Mouse (Mus musculus): ENCODE results near the gene Pbld2. TPM values are rescaled to one million over a fixed set of nuclear protein-coding genes. Genes with fewer than 3 reads are reported as not detected.
"Not testable (repeated sequence)": the region's sequence is repeated elsewhere in the genome, so short reads cannot be mapped to it uniquely, and the experiment has no call there.

The Pbld2 gene
- total RNA-seq, 2 experiments from 2014 or later: 2.1 to 2.4 TPM

DNA sequence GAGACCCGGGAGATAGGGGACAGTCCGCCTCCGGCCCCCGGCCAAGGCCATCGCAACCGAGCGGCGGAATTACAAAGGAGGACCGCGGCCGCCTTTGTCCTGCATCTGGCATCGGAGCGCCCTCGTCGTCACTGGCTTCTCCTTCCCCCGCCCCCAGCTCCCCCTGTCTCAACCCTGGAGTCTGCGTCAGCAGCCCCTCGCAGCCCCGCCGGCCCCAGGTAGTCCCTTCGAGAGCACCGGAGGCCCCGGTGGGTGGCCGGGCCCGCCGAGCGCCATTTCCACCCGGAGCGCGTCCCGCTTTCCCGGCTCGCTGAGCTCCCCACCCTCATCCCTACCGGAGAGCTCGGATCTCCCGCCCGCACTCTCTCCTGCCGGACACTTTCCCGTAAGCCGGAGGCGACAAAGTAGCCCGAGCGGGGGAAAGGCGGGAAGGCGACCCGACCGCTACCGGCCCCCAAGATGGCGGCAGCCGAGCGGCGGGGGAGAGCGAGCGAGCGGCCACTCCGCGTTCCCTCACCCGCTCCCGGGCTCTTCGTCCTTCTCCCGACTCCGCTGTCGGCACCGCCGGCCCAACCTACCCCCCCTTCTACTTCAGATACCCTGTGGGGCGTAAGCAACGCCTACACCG lies 880 bp upstream of the Pbld2 start:
- intact Hi-C loops (cut with DNase I): loop anchor here (2.0 to 10.0 kb wide), 5 partner anchors 42 to 354 kb away; partner anchors contain the start of genes Herc4 and Rufy2
- DNase-seq (ENCODE audit: low spot score in 2 of 2): peak; percentile 58 to 63

DNA sequence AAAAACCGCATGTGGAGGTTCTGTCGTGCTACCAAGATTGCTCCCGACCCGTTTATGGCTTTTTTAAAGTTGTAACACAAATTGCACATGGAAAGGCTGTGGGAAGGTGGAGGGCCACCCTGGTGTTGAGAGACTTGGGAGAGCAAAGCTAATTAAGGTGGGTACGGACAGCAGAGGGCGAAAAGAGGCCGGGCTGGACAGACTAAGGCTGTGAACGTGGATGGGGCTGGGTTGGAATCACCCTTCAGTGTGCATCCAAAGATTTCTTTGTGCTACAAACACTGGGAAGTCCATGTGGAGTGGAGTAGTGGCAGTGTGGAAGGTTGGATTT lies 430 bp downstream of the Pbld2 start:
- intact Hi-C loops (cut with DNase I): loop anchor here (2.0 to 10.0 kb wide), 5 partner anchors 40 to 353 kb away; partner anchors contain the start of gene Herc4
- DNase-seq (ENCODE audit: low spot score in 2 of 2): peak in 1 of 2 experiments; percentile 67

DNA sequence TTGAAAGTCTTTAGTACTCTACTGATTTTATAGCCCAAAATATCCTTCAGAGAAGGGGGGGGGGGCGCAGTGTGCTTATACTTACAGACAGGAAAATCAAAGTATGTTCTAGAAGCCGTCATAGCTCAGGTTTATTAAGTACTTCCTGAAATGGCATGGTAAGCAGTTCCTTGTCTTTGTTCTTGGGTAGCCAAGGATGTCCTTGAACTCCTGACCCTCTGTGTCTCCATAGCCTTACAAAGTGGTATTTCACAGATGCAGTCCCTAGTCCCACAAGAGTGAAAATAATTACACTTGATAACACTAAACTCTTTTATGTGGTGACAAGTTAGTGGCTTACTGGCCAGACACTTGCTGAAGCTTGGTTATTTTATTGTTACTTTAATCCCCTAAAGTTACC lies 901 bp downstream of the Pbld2 start:
- intact Hi-C loops (cut with DNase I): loop anchor here (2.0 to 10.0 kb wide), 2 partner anchors 40 to 90 kb away; no protein-coding TSS in a partner anchor
- DNase-seq (ENCODE audit: low spot score in 2 of 2): no peak

DNA sequence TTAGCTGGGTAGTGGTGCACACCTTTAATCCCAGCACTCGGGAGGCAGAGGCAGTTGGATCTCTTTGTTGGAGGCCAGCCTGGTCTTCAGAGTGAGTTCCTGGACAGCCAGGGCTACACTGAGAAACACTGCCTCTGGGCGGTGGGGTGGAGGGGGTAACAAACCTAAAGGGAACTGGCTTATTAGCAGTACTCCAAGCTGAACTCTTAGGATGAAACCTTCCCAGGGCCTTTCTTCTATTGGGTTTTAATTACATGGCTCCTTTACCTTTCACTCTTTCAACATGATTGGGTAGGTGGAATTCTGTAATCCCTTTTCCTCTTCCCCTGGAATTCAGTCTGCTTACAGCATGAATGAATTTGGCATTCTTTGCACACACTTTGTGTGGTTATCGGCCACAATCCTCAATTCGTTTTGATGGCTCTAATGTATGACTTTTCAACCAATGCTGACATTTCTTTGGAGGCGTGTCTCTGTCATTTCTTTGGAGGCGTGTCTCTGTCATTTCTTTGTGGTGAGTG lies 1.4 kb downstream of the Pbld2 start:
- no peak for DNase-seq (ENCODE audit: low spot score in 2 of 2)
- intact Hi-C loops (cut with DNase I): loop anchor here (2.0 to 10.0 kb wide), 2 partner anchors 39 to 89 kb away; no protein-coding TSS in a partner anchor

DNA sequence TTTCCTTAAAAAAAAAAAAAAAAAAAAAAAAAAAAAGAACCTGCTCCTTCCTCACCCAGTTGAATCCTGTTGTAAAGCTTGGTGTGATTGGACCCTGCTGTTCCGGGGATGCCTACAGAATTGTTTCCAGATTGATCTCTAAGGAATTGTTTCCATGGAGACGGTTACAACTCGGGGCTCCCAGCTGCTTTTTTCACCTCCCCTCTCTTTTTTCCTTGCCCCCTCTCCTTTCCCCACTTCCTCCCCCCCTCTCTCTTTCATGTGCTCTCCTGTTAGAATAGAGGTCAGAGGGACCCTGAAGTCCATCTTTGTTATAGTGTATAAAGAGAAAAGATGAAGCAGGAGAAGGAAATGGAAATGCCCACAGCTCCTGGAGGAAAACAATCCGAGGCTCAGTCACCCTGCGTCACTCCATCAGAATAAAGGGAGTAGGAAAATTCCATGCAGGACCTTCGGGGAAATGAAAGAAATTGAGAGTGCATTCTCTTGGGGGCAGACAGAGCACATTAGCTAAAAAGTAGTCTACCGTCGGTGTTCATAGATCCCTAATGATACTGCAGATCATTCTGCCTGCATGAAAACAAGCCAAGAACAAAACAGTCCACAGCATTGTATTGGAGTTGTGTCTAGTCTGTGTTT lies 2.2 kb downstream of the Pbld2 start:
- no peak for DNase-seq (ENCODE audit: low spot score in 2 of 2)
- intact Hi-C loops (cut with DNase I): loop anchor here (10.0 kb wide), 1 partner anchor 89 kb away; no protein-coding TSS in a partner anchor

DNA sequence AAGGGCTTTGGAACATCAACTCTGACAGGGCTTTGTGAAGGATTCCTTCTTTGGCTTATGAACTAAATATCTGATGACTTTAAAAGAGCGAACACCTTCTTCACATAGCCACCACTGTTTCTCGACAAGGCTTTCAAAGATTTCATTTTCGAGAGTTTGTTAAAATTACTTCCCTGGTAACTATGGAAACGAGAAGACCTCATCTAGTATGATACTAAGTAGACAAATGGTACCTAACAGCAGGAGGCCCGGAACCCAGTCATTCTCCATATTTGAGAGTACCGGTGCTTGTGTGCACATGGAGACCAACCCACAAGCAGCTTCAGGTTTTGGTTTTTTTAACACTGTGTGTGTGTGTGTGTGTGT lies 2.7 kb downstream of the Pbld2 start:
- intact Hi-C loops (cut with DNase I): loop anchor here (10.0 kb wide), 1 partner anchor 88 kb away; no protein-coding TSS in a partner anchor

DNA sequence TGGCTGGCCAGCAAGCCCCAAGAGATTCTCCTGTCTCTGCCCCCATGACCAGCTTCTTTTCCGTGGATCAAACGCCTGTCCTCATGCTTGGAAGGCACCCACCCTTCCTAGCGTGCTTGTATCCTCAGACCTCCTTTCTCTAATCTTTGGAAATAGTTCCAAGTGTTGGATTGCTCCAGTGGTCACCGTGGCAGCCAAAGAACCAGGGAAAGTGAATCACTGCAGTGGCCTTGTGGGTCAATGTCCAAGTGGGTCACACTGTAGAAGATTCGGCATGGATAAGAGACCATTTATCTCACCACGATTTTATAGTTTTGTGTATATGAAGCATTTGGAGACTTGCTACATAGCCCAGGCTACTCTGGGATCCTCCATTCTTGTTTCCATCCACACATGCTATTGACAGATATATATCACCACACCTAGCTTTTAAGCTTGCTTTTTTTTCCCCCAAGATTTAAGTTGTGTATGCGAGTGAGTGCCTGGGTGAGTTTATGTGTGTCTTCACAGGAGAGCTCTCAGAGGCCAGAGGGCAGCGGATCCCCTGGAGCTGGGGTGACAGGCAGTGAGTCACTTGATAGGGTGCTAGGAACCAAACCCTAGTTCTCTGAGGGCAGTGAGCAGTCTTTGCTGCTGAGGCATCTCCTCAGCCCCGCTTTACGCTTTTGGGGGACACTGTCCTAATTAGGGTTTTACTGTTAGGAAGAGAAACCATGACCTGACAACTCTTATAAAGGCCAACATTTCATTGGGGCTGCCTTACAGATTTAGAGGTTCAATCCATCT lies 3.5 kb downstream of the Pbld2 start:
- intact Hi-C loops (cut with DNase I): loop anchor here (10.0 kb wide), 1 partner anchor 87 kb away; no protein-coding TSS in a partner anchor
- no peak for DNase-seq (ENCODE audit: low spot score in 2 of 2)

More for the DNA sequence above, 2.7 kb downstream of the Pbld2 start:
- no peak for DNase-seq (ENCODE audit: low spot score in 2 of 2)

DNA sequence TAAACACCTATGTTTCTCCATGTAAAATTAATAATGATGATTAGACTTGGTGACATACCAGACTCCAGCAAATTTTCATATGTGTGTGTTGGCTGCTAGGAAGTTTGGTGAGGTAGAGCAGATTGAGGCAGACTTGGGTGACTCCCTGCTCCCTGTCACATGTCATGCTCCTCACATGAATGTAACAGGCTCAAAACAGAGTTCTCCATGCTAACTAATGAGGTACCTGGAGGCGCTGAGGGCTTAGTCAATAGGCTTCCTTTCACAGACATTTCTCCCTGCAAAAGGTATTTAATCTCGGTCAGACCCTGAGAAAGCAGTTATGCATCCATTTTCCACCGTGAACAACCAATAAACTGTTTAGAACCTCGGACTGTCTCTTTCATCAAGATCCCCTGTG lies 4.3 kb downstream of the Pbld2 start:
- intact Hi-C loops (cut with DNase I): loop anchor here (10.0 kb wide), 1 partner anchor 86 kb away; no protein-coding TSS in a partner anchor

DNA sequence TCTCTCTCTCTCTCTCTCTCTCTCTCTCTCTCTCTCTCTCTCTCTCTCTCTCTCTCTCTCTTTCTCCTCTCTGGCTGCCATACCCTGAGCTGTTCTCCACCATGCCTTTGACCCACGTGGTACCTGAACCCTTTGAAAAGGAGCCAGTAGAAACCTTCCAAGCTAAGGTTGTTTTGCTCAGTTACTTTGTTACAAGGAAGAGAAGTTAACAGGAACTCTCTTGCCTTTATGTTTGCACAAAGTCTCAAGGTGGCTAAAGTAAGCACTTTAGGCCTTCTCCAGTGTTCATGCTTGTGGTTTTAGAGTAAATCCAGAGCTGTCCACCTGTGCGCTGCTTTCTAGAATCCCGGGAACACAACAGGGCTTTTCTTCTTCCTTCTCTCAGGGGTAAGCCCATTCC lies 8.2 kb downstream of the Pbld2 start:
- intact Hi-C loops (cut with DNase I): no loop called here
- DNase-seq (ENCODE audit: low spot score in 2 of 2): no peak

More for the DNA sequence above, 4.3 kb downstream of the Pbld2 start:
- DNase-seq (ENCODE audit: low spot score in 2 of 2): no peak

DNA sequence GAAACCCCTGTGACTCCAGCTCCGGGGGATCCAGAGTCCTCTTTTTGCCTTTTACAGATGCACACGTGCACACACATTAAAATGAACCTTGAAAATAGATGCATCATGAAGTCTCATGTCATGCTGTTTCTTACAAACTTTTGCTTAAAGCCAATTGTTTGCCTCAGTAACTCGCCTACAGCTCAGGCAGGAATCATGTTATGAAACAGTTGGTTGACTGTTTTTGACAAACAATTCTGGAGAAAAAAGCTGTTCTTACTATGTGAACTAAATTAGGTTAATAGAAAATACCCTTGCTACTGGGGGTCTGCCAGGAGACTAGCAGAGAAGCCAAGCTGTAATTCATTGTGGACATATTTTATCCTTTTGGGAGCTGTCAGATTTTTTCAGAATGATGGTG lies 8.8 kb downstream of the Pbld2 start:
- intact Hi-C loops (cut with DNase I): no loop called here
- no peak for DNase-seq (ENCODE audit: low spot score in 2 of 2)

DNA sequence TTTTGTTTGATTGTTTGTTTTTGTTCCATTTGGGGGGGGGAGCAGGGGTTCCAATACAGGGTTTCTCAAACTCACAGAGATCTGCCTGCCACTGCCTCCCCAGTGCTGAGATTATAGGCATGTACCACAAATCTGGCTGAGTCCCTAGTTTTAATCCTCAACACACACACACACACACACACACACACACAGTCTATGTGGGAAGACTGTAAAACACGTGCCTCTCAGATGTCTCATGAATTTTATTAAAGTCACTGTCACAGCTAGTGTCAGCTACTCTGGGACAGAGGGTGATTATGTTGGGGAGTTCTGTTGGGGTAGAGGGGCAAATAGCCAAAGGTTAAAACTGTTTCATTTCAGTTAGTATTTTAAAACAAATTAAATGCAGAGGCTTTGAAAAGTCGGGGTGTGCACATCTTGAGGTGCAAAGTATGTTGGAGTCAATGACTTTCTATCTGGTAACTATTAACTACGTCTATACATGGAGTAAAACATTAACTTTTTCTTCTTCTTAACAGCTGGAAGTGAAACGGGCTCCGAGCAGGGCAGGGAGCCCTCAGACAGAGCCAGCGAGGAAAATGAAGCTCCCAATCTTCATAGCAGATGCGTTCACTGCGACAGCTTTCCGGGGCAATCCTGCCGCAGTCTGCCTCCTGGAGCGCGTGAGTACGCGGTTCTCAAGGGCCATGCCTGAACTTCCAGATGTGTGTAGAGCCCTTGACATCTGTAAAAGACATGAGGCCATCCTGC lies 14.6 kb downstream of the Pbld2 start:
- intact Hi-C loops (cut with DNase I): no loop called here
- DNase-seq (ENCODE audit: low spot score in 2 of 2): no peak

DNA sequence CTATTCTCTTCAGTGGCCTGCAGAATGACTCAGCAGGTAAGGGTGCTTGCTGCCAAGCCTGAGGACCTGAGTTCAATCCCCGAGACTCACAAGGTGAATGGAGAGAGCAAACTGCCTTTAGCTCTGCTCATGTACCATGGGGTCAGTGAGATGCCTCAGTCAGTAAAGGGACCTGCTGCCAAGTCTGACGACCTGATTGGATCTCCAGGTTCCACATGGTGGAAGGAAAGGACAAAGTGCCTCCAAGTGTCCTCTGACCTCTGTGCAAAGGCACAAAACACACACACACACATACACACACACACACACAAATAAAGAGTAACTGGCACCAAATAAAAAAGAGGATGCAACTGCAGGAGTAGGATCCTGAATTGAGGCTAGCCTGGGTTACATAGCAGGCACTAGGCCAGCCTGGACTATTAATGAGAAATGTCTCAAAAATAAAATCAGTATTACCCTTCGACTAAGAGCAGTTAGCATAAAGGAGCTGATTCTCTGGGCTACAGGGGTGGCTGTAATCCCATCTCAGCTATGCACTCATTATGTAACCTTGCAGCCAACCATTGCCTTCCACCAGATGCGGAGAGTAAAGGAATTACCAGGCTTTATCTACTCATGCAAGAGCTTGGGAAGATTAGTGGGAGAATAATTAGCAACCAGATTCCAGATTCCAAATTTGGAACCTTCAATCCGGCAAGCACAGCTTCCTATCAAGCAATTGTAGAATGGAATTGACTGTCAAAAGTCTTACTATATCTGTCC lies 15.9 kb downstream of the Pbld2 start:
- intact Hi-C loops (cut with DNase I): no loop called here
- no peak for DNase-seq (ENCODE audit: low spot score in 2 of 2)

DNA sequence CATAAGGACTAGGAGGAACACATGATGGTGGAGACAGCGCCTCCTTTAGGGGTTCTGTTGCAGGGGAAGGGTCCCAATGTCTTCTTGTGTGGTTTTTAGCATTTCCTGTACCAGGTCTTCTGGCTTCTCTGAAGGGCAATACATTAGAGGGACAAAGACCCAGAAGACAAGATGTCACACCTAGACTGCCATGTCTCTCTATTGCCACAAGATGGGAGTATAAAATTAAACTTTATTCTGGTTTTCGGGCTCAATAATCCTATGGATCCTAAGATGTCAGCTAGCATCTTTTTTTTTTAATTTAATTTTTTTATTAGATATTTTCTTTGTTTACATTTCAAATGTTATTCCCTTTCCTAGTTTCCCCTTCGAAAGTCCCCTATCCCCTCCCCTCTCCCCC lies 19.0 kb downstream of the Pbld2 start:
- intact Hi-C loops (cut with DNase I): no loop called here
- no peak for DNase-seq (ENCODE audit: low spot score in 2 of 2)

DNA sequence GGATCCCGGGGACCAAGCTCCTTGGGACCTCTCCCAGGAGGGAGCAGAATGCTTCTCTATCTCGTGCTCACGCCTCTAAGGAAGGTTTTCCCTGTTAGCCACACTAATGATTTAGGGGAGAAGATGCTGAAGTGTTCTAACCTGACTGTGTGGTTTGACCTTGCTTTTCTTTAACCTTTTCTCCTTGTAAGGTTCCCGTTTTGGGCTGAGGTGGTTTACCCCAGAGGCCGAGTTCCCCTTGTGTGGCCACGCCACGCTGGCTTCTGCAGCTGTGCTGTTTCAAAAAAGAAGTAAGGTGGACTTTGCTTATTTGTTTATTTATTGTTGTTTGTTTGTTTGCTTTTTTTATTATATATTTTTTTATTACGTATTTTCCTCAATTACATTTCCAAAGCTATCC lies 23.6 kb downstream of the Pbld2 start:
- no peak for DNase-seq (ENCODE audit: low spot score in 2 of 2)
- intact Hi-C loops (cut with DNase I): no loop called here

DNA sequence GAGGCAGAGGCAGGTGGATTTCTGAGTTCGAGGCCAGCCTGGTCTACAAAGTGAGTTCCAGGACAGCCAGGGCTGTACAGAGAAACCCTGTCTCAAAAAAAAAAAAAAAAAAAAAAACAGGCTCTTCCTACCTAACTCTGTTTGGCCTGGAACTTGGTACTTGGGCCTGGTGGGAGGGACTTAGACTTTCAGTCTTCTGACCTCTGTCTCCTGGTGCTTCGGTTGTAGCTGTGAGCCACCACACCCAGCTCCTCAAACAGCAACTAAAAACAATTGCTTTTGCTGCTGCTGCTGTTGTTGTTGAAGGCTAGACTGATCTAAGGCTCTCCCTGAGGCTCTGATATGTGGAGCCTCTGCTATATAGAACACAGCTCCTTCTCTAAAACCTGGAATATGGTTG lies 25.0 kb downstream of the Pbld2 start:
- intact Hi-C loops (cut with DNase I): no loop called here
- DNase-seq (ENCODE audit: low spot score in 2 of 2): no peak

DNA sequence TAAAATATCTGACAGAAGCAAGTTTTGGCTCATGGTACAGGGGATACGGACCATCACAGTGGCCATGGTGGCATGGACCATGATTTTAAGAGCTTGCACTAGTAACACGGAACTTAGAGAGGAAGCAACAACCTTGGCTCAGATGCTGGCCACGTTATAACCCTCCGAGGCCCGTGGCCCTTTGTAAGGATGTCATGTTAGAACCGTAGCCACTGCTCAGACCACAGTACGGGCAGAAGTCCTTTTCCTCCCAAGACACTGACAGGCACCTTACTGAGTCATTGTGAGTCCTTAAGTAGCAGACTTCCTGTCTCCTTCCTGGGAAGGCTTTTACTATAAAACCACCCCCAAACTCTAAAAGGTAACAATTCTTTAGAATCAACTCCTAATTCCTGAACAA lies 27.2 kb downstream of the Pbld2 start:
- DNase-seq (ENCODE audit: low spot score in 2 of 2): no peak
- intact Hi-C loops (cut with DNase I): no loop called here

DNA sequence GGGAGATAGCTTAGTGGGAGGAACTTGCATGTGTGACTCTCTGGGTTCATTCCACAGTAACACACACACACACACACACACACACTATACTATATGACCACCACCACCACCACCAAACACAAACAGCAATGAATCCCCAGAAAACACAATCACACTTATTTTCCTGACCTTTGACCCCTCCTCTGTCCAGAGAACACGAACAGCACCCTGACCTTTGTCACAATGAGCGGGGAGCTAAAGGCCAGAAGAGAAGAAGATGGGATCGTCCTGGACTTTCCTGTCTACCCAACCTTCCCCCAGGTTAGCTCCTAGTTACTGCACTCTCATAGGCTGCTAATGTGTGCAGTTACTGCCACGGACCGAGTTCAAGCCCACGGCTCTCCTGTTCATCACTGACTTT lies 27.9 kb downstream of the Pbld2 start:
- no peak for DNase-seq (ENCODE audit: low spot score in 2 of 2)
- intact Hi-C loops (cut with DNase I): no loop called here

DNA sequence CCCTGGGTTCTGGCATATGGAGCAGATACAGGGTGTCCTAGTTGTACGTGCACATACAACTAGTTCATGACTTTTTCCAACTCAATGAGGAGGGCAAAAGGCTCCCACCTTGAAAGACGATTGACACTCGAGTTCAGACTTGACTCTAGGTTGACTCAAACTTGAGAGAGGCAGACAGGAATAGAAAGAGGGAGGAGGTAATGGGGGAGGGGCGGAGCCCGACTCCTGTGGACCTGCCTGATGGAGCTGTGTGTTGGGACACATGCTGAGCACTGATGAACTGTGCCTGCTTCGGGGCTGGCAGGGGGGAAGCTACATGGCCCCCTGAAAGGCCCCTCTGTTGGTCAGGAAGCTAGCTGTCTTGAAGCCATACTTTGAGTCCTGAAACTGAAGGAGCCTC lies 28.9 kb downstream of the Pbld2 start:
- DNase-seq (ENCODE audit: low spot score in 2 of 2): no peak
- intact Hi-C loops (cut with DNase I): no loop called here

DNA sequence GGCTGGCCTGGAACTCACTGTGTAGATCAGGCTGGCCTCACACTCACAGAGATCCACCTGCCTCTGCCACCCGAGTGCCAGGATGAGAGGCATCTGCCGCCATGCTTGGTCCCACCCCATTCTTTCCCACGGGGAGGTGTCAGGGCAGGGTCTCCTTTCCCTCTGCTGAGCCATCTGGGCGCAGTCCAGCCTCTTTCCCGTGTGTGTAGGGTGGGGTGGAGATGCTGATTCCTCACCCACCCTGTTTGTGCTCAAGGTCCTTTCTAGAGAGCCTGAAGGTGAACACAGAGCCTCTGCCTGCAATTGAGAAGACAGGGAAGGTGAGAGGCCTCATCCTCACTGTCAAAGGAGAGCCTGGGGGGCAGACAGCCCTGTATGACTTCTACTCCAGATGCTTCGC lies 30.0 kb downstream of the Pbld2 start:
- DNase-seq (ENCODE audit: low spot score in 2 of 2); intact Hi-C loops (cut with DNase I): not testable (repeated sequence)

Measured in left cerebral cortex, postnatal 25 days (tissue).